ENCODE assay signal across 9 mouse cellular contexts in genomic region chr5:111555312-111555957, GRCm38 (mm10).
DNase-seq lines count a peak whose midpoint lies in the region; ATAC-seq and TF ChIP-seq lines count a peak whose summit lies in the region.
"Had no signal": no experiment of that assay in that cellular context is flagged by ENCODE, and none has a peak within 500 bp of the region (broad histone marks: within the 10 kb centered on the region; RNA-seq: fewer than 3 reads in every experiment).

No protein-coding gene starts in this region.

- 0 out of 2 replicates have a peak, but pooled peaks cover 4% of the 10 kb centered on the region for H3K27me3 ChIP-seq in heart, embryonic 11.5 days (ENCODE audit: control insufficient read depth, insufficient read depth, low read length)
- H3K27me3 ChIP-seq in limb, embryonic 14.5 days (ENCODE audit: control insufficient read depth, insufficient read depth, low read length): no peaks in the 10 kb centered on the region

- 0 out of 2 replicates have a peak, but pooled peaks have one; percentile 23 for ATAC-seq in heart, embryonic 11.5 days (replicated peaks; ENCODE audit: insufficient number of reproducible peaks, low FRiP score, low TSS enrichment)
- ATAC-seq in limb, embryonic 14.5 days (ENCODE audit: low FRiP score, low read depth): peak; percentile 31; the same call in 1 of the 2 replicates
- ATAC-seq: liver, postnatal 0 days had no signal

- H3K27ac ChIP-seq in heart, embryonic 11.5 days (ENCODE audit: low read depth, low read length): peak overlapping the region; percentile 65
- peak overlapping the region; percentile 70 for H3K27ac ChIP-seq in limb, embryonic 14.5 days (replicated peaks; ENCODE audit: low read depth, low read length)

- H3K36me3 ChIP-seq in heart, embryonic 11.5 days (ENCODE audit: control insufficient read depth, insufficient read depth, low read length): no peaks in the 10 kb centered on the region
- H3K36me3 ChIP-seq in limb, embryonic 14.5 days (ENCODE audit: control insufficient read depth, insufficient read depth, low read length): no peaks in the 10 kb centered on the region

- H3K9me3 ChIP-seq in heart, embryonic 11.5 days (replicated peaks; ENCODE audit: control insufficient read depth, low read length): no peaks in the 10 kb centered on the region
- no peaks in the 10 kb centered on the region for H3K9me3 ChIP-seq in limb, embryonic 14.5 days (ENCODE audit: control insufficient read depth, low read length)

- peak overlapping the region; percentile 47; the same call in 1 of the 2 replicates for H3K9ac ChIP-seq in heart, embryonic 11.5 days (ENCODE audit: low read depth, low read length)
- H3K9ac ChIP-seq in limb, embryonic 14.5 days (ENCODE audit: low read depth, low read length, severe bottlenecking): no peak overlapping the region
- H3K9ac ChIP-seq: liver, postnatal 0 days had no signal

- no peak for DNase-seq in heart, adult 8-10 months (ENCODE audit: low spot score)
- peak; percentile 43 for DNase-seq in retina, embryonic 14.5 days (ENCODE audit: low spot score)
- DNase-seq in retina, postnatal 1 day: no peak
- DNase-seq in limb, embryonic 14.5 days (ENCODE audit: low spot score): no peak
- no peak for DNase-seq in ovary, postnatal 36 days (ENCODE audit: low spot score)
- DNase-seq in liver: no peak
- DNase-seq in right cerebral cortex, postnatal 36 days (ENCODE audit: low spot score in 2 of 2): no peak
- DNase-seq: liver, postnatal 0 days had no signal

- H3K4me2 ChIP-seq in heart, embryonic 11.5 days: no peak overlapping the region
- peak overlapping the region; percentile 31; the same call in 1 of the 2 replicates for H3K4me2 ChIP-seq in limb, embryonic 14.5 days (replicated peaks; ENCODE audit: low read depth, low read length, severe bottlenecking)

- no peak for TF ChIP-seq POLR2A in limb, embryonic 14.5 days (IDR thresholded peaks at IDR 0.05; ENCODE audit: borderline replicate concordance, extremely low read depth, insufficient read depth, insufficient read length)

- 25% methylated on average over 2 of the region's 5 CpGs for WGBS in heart, embryonic 11.5 days (ENCODE audit: insufficient replicate concordance)
- WGBS in limb, embryonic 14.5 days: 19% methylated on average over 3 of the region's 5 CpGs

- peaks cover 16% of the 10 kb centered on the region for H3K4me1 ChIP-seq in heart, embryonic 11.5 days (ENCODE audit: control insufficient read depth, insufficient read depth, low read length)
- peaks cover 24% of the 10 kb centered on the region for H3K4me1 ChIP-seq in limb, embryonic 14.5 days (ENCODE audit: control insufficient read depth, insufficient read depth, low read length)

- H3K4me3 ChIP-seq in heart, embryonic 11.5 days (ENCODE audit: low read depth, low read length): no peak overlapping the region
- H3K4me3 ChIP-seq in limb, embryonic 14.5 days (replicated peaks; ENCODE audit: low read length): no peak overlapping the region
